Mouse (Mus musculus) C2C12 (cell line): ENCODE measurements around the gene Fbxo31.
A peak's percentile ranks its signal among the peaks of the same experiment; 100 is the strongest.

Experiments
- CEBPB ChIP-seq: IDR thresholded peaks from one replicate; pipeline ENCODE4 v1.6.1; 2011; ENCODE audit warnings: low read depth, mild to moderate bottlenecking, control low read depth, moderate library complexity
- CTCF ChIP-seq: IDR thresholded peaks from one replicate; pipeline ENCODE4 v1.5.1; 2011; ENCODE audit not compliant: control insufficient read depth, insufficient read depth, insufficient read length
- MAX ChIP-seq: IDR thresholded peaks from one replicate; pipeline ENCODE4 v1.6.1; 2011; ENCODE audit warnings: mild to moderate bottlenecking, control low read depth
- MYOG ChIP-seq: IDR thresholded peaks from one replicate; pipeline ENCODE4 v1.6.1; 2011; ENCODE audit not compliant: control insufficient read depth, insufficient read length; ENCODE audit errors: extremely low read depth
- USF1 ChIP-seq: IDR thresholded peaks from one replicate; pipeline ENCODE4 v1.6.1; 2011; ENCODE audit warnings: low read depth, mild to moderate bottlenecking, control low read depth, moderate library complexity

DNA sequence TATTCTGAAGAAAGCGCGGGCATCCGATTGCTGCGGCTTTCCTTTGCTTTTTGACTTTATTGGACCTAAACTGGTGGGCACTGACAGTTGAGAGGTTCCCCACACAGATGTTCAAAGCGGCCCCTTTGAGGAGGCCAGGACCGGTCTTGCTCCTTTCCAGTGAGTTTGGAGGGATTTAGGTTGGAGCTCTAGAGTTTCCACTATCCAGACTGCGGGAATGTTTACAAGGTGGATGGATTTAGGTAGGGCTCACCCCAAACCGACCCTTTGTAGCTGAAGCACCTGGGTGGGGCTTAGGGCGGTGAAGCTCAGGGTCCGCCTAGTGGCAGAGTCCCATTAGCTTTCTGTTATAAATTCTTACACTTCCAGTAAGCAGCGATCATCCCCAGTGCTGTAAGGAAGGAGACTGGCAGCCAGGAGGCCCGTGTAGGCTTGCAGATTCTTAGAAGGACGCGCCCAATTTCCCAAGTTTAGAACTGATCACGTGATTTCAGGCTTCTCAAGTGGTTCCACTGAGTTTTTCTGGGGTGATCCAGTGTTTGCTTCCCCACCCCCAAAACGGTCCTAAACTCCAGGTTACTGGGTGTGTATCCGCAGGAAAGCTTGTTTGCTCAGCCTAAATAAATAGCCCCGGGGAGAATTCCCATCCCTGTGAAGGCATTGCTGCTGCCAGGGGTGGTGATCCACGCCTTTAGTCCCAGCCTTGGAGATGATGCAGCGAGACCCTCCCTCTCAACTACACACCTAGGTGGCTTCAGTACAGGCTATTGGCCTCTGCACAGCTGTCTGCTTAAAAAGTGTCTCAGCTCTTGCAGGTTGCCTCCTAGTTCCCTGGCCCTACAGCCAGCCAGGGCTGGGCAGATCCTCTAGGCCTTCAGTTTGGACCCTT lies 12.8 kb upstream of the Fbxo31 start:
- TF ChIP-seq MYOG (no peak), CTCF (no peak), USF1 (peak; percentile 60), CEBPB (no peak), MAX (no peak)
